Comparison of ENCODE assay signal across 8 mouse cellular contexts in the genomic region with DNA sequence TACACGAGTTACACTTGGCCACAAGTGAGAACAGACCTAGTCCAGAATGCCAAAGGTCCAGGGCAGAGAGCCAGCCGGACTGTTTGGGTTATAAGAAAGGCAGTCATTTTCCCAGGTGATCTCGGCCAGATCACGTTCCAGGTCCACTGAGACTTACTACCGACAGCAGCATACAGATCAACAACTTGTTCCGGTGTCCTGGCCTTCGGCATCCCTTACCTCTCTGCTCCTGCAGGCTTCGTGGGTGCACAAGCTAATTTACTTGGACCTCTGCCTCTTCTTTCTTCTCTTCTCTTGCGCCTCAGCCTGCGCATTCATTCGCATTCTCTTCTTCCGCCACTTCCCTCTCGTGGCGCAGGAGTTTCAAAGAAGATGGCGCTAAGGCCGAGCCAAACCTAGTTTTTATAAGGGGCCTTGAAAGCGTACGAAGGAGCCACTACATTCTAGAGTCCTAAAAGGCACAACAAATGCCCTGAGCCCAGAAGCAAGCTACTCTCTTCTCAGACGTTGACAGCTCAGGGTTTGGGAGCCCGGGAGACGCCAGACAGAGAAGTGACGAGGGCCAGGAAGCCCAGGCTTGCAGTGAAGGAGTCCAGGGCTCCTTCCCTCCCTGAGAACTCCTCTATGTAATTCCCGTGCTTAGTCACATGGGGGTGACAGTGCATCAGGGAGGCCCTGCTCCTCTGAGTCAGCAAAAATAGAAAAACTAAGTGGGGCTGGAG. TPM values are rescaled to one million over a fixed set of nuclear protein-coding genes. Genes with fewer than 3 reads are reported as not detected.
A peak's percentile ranks its signal among the peaks of the same experiment; 100 is the strongest.
DNase-seq lines count a peak whose midpoint lies in the region; ATAC-seq lines count a peak whose summit lies in the region.

No protein-coding gene starts in this region.

- H3K9ac ChIP-seq in forebrain, embryonic 14.5 days (ENCODE audit: low read length) = peak overlapping the region; percentile 54
- peak overlapping the region; percentile 70 for H3K9ac ChIP-seq in liver, embryonic 13.5 days
- H3K9ac ChIP-seq in stomach, embryonic 14.5 days (replicated peaks; ENCODE audit: low read depth, low read length) = 0 out of 2 replicates have a peak overlapping the region, but pooled peaks have one; percentile 22

- H3K4me3 ChIP-seq in forebrain, embryonic 14.5 days (ENCODE audit: low read depth, low read length) = peak overlapping the region; percentile 15
- peak overlapping the region; percentile 53 for H3K4me3 ChIP-seq in liver, embryonic 13.5 days (replicated peaks)
- peak overlapping the region; percentile 13 for H3K4me3 ChIP-seq in stomach, embryonic 14.5 days (ENCODE audit: low read depth, low read length)

- DNase-seq in MN1 (ENCODE audit: low spot score) = peak; percentile 88
- DNase-seq in cerebellum, adult 11-12 months = peak; percentile 74
- DNase-seq in forebrain, embryonic 14.5 days (ENCODE audit: low spot score) = peak; percentile 77
- DNase-seq in heart, postnatal 10 days = peak; percentile 85 to 86
- peak; percentile 85 to 89 for DNase-seq in kidney, postnatal 36 days
- DNase-seq in liver, embryonic 13.5 days = peak; percentile 59
- DNase-seq in natural killer cell, adult 2 months (ENCODE audit: low spot score in 2 of 2) = peak; percentile 36

- WGBS in forebrain, embryonic 14.5 days = 4% methylated on average over 23 of the region's 23 CpGs
- WGBS in liver, embryonic 13.5 days (ENCODE audit: insufficient replicate concordance) = 9% methylated on average over 23 of the region's 23 CpGs
- 4% methylated on average over 23 of the region's 23 CpGs for WGBS in stomach, embryonic 14.5 days

- no peaks in the 10 kb centered on the region for H3K27me3 ChIP-seq in forebrain, embryonic 14.5 days (replicated peaks; ENCODE audit: control insufficient read depth, insufficient read depth, low read length)
- H3K27me3 ChIP-seq in liver, embryonic 13.5 days = no peaks in the 10 kb centered on the region
- no peaks in the 10 kb centered on the region for H3K27me3 ChIP-seq in stomach, embryonic 14.5 days (ENCODE audit: control insufficient read depth, insufficient read depth, low read length)

- H3K4me1 ChIP-seq in forebrain, embryonic 14.5 days (ENCODE audit: control insufficient read depth, insufficient read depth, low read length) = no peaks in the 10 kb centered on the region; the same call in 1 of the 2 replicates
- peaks cover 28% of the 10 kb centered on the region for H3K4me1 ChIP-seq in liver, embryonic 13.5 days (replicated peaks)
- no peaks in the 10 kb centered on the region for H3K4me1 ChIP-seq in stomach, embryonic 14.5 days (ENCODE audit: control insufficient read depth, insufficient read depth, low read length)

- ATAC-seq in forebrain, embryonic 14.5 days = peak; percentile 80
- ATAC-seq in liver, embryonic 13.5 days (ENCODE audit: low read depth) = peak; percentile 89
- ATAC-seq in stomach, embryonic 14.5 days (ENCODE audit: insufficient number of reproducible peaks, insufficient read depth, low FRiP score, low read depth) = peak; percentile 86; the same call in 1 of the 2 replicates

- no peaks in the 10 kb centered on the region for H3K36me3 ChIP-seq in forebrain, embryonic 14.5 days (ENCODE audit: control insufficient read depth, insufficient read depth, low read length)
- H3K36me3 ChIP-seq in liver, embryonic 13.5 days = no peaks in the 10 kb centered on the region
- H3K36me3 ChIP-seq in stomach, embryonic 14.5 days (ENCODE audit: control insufficient read depth, insufficient read depth, low read length) = no peaks in the 10 kb centered on the region

- H3K4me2 ChIP-seq in forebrain, embryonic 14.5 days (ENCODE audit: low read length) = peak overlapping the region; percentile 41
- H3K4me2 ChIP-seq in liver, embryonic 13.5 days = peak overlapping the region; percentile 68
- peak overlapping the region; percentile 42 for H3K4me2 ChIP-seq in stomach, embryonic 14.5 days (replicated peaks; ENCODE audit: low read depth, low read length)

- intact Hi-C loops in heart, postnatal 10 days (cut with DNase I) = no loop called here

- peak overlapping the region; percentile 63; the same call in 1 of the 2 replicates for H3K27ac ChIP-seq in forebrain, embryonic 14.5 days (ENCODE audit: low read depth, low read length)
- peak overlapping the region; percentile 84 for H3K27ac ChIP-seq in liver, embryonic 13.5 days
- H3K27ac ChIP-seq in stomach, embryonic 14.5 days (ENCODE audit: low read length) = peak overlapping the region; percentile 83; the same call in 1 of the 2 replicates

- no peaks in the 10 kb centered on the region for H3K9me3 ChIP-seq in forebrain, embryonic 14.5 days (replicated peaks; ENCODE audit: control insufficient read depth, low read length)
- H3K9me3 ChIP-seq in liver, embryonic 13.5 days (replicated peaks) = no peaks in the 10 kb centered on the region
- no peaks in the 10 kb centered on the region for H3K9me3 ChIP-seq in stomach, embryonic 14.5 days (ENCODE audit: control insufficient read depth, low read depth, low read length)

RNA-seq across cellular contexts. Expression of a gene that starts 27.2 kb away (rescaled TPM):
- polyA plus RNA-seq in forebrain, embryonic 14.5 days (2014; fragmentation: Nextera tagmentation; extraction: Ambion mirVana) = 52.3 and 61.1 TPM in 2 replicates
- total RNA-seq in heart, postnatal 10 days (2021) = 10 to 100 TPM; 88.2 to 97.9 TPM
- polyA plus RNA-seq in liver, embryonic 13.5 days (2015; fragmentation: Nextera tagmentation; extraction: Ambion mirVana) = 15.5 and 19.8 TPM in 2 replicates
- polyA plus RNA-seq in stomach, embryonic 14.5 days (2014; fragmentation: Nextera tagmentation; extraction: Ambion mirVana) = 96.3 and 97.6 TPM in 2 replicates

RNA-seq across cellular contexts. Expression of a gene that starts 29.9 kb away (rescaled TPM):
- 0.30 and 1.1 TPM in 2 replicates for polyA plus RNA-seq in forebrain, embryonic 14.5 days (2014; fragmentation: Nextera tagmentation; extraction: Ambion mirVana)
- under 1 TPM; 0.30 to 0.53 TPM for total RNA-seq in heart, postnatal 10 days (2021)
- 4.2 and 5.4 TPM in 2 replicates for polyA plus RNA-seq in liver, embryonic 13.5 days (2015; fragmentation: Nextera tagmentation; extraction: Ambion mirVana)
- 7.3 and 7.8 TPM in 2 replicates for polyA plus RNA-seq in stomach, embryonic 14.5 days (2014; fragmentation: Nextera tagmentation; extraction: Ambion mirVana)

RNA-seq across cellular contexts. Expression of a gene that starts 49.0 kb away (rescaled TPM):
- not detected in 2 replicates for polyA plus RNA-seq in forebrain, embryonic 14.5 days (2014; fragmentation: Nextera tagmentation; extraction: Ambion mirVana)
- total RNA-seq in heart, postnatal 10 days (2021) = not detected
- not detected in 2 replicates for polyA plus RNA-seq in liver, embryonic 13.5 days (2015; fragmentation: Nextera tagmentation; extraction: Ambion mirVana)
- polyA plus RNA-seq in stomach, embryonic 14.5 days (2014; fragmentation: Nextera tagmentation; extraction: Ambion mirVana) = not detected in 2 replicates

Comparison
In these comparisons a context has a peak if more than half of its experiments do, and no peak if none do; other contexts are left out.
1. Peak in every context shown above with its lines: DNase-seq, ATAC-seq, H3K4me3 ChIP-seq and H3K27ac ChIP-seq.
2. DNase-seq: peak in every context shown above with its lines; median percentile 88 in MN1; 87 in kidney, postnatal 36 days; 86 in heart, postnatal 10 days; 77 in forebrain, embryonic 14.5 days; 74 in cerebellum, adult 11-12 months; 59 in liver, embryonic 13.5 days; 36 in natural killer cell, adult 2 months.